Mouse (Mus musculus): ENCODE results near the gene Chrng. TPM values are rescaled to one million over a fixed set of nuclear protein-coding genes. Genes with fewer than 3 reads are reported as not detected.
A peak's percentile ranks its signal among the peaks of the same experiment; 100 is the strongest.

Chrng gene
- polyA plus RNA-seq, 1 experiment from 2014 or later, result 0.73 TPM

- ATAC-seq (ENCODE audit: insufficient number of reproducible peaks, low FRiP score), result peak; percentile 72; the same call in 1 of the 2 replicates
- WGBS, result 19% methylated on average over 11 of the region's 11 CpGs
- Histone ChIP-seq H3K36me3 (no peaks in the 10 kb centered on the region), H3K4me3 (no peak overlapping the region), H3K27ac (ENCODE audit: poor library complexity, severe bottlenecking) (no peak overlapping the region), H3K27me3 (replicated peaks) (peaks cover 54% of the 10 kb centered on the region), H3K4me1 (replicated peaks) (peaks cover 11% of the 10 kb centered on the region), H3K4me2 (peak overlapping the region; percentile 31; the same call in 1 of the 2 replicates), H3K9ac (no peak overlapping the region), H3K9me3 (replicated peaks) (no peaks in the 10 kb centered on the region)
Observed at GRCm38 (mm10) chr1:87175852-87176292, 28.6 kb upstream of the Chrng start.

GRCm38 (mm10) chr1:87180896-87181295 is 23.6 kb upstream of the Chrng start:
- no peak overlapping the region for H3K4me3 ChIP-seq
- peaks cover 70% of the 10 kb centered on the region for H3K27me3 ChIP-seq (replicated peaks)
- no peak for ATAC-seq (ENCODE audit: insufficient number of reproducible peaks, low FRiP score)
- H3K4me1 ChIP-seq (replicated peaks), result peaks cover 3% of the 10 kb centered on the region; the same call in 1 of the 2 replicates
- no peaks in the 10 kb centered on the region for H3K36me3 ChIP-seq
- WGBS, result 27% methylated on average over 5 of the region's 5 CpGs
- no peak overlapping the region for H3K4me2 ChIP-seq
- H3K27ac ChIP-seq (ENCODE audit: poor library complexity, severe bottlenecking), result no peak overlapping the region
- H3K9me3 ChIP-seq (replicated peaks), result no peaks in the 10 kb centered on the region
- H3K9ac ChIP-seq, result no peak overlapping the region

GRCm38 (mm10) chr1:87183013-87183412 is 21.4 kb upstream of the Chrng start, which contains the start of gene Prss56:
TSS of gene Prss56 (plus strand) at chr1:87183313.
- WGBS, result 43% methylated on average over 9 of the region's 9 CpGs
- ATAC-seq (ENCODE audit: insufficient number of reproducible peaks, low FRiP score), result no peak
- Histone ChIP-seq H3K27me3 (replicated peaks) (peaks cover 77% of the 10 kb centered on the region), H3K4me3 (no peak within 1 kb of the TSS), H3K9ac (no peak within 1 kb of the TSS), H3K4me2 (no peak within 1 kb of the TSS), H3K4me1 (replicated peaks) (peaks cover 6% of the 10 kb centered on the region; the same call in 1 of the 2 replicates), H3K9me3 (replicated peaks) (no peaks in the 10 kb centered on the region), H3K27ac (ENCODE audit: poor library complexity, severe bottlenecking) (no peak within 1 kb of the TSS), H3K36me3 (no peaks in the 10 kb centered on the region)

DNA sequence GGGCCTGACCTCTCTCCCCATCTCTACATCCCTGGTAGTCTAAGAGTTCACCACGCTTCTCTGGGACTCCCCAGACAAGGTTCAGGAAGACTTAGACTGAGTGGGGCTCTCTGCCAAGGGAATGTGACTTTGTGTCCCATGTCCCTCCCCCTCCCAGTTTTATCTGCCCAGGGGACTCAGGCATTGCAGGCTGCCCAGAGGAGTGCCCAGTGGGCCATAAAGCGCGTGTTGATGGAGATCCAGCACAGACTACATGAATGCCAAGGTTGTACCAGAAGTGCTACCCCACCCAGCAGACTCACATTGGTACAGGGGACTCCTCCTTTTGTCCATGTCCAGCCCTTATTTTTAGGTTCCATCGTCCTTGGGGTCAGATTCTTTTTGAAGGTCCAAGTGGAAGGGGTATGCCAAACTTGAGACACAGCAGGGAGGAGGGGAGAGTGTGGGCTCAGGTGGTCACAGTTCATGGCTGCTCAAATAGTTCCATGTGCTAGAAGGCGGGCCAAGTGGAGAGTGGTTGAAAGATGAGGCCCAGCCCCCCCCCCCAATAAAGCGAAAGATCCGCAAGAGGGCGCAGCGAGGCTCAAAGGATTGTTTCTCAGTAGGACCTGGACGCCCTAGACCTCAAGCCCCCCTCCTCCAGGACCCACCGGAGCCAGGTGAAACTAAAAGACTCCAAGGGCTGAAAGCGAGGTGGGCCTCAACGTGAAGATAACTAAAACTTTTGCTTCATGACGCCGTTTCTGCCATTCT is 20.3 kb upstream of the Chrng start:
- peaks cover 85% of the 10 kb centered on the region for H3K27me3 ChIP-seq (replicated peaks)
- ATAC-seq (ENCODE audit: insufficient number of reproducible peaks, low FRiP score), result no peak
- no peak overlapping the region for H3K4me3 ChIP-seq
- no peak overlapping the region for H3K27ac ChIP-seq (ENCODE audit: poor library complexity, severe bottlenecking)
- no peak overlapping the region for H3K9ac ChIP-seq
- no peaks in the 10 kb centered on the region for H3K9me3 ChIP-seq (replicated peaks)
- no peaks in the 10 kb centered on the region for H3K36me3 ChIP-seq
- H3K4me1 ChIP-seq (replicated peaks), result peaks cover 6% of the 10 kb centered on the region; the same call in 1 of the 2 replicates
- 27% methylated on average over 15 of the region's 15 CpGs for WGBS
- H3K4me2 ChIP-seq, result peak overlapping the region; percentile 39

GRCm38 (mm10) chr1:87184751-87185139 is 19.7 kb upstream of the Chrng start:
- Histone ChIP-seq H3K9me3 (replicated peaks) (no peaks in the 10 kb centered on the region), H3K4me3 (no peak overlapping the region), H3K27me3 (replicated peaks) (peaks cover 91% of the 10 kb centered on the region), H3K4me1 (replicated peaks) (peaks cover 6% of the 10 kb centered on the region; the same call in 1 of the 2 replicates), H3K9ac (no peak overlapping the region), H3K27ac (ENCODE audit: poor library complexity, severe bottlenecking) (no peak overlapping the region), H3K36me3 (no peaks in the 10 kb centered on the region), H3K4me2 (peak overlapping the region; percentile 39)
- ATAC-seq (ENCODE audit: insufficient number of reproducible peaks, low FRiP score), result 0 out of 2 replicates have a peak, but pooled peaks have one; percentile 10
- WGBS, result 9% methylated on average over 20 of the region's 20 CpGs

- H3K27me3 ChIP-seq (replicated peaks), result peaks cover 91% of the 10 kb centered on the region
- no peak for ATAC-seq (ENCODE audit: insufficient number of reproducible peaks, low FRiP score)
- no peak overlapping the region for H3K4me2 ChIP-seq
- 16% methylated on average over 13 of the region's 13 CpGs for WGBS
- no peak overlapping the region for H3K9ac ChIP-seq
- peaks cover 6% of the 10 kb centered on the region; the same call in 1 of the 2 replicates for H3K4me1 ChIP-seq (replicated peaks)
- no peaks in the 10 kb centered on the region for H3K36me3 ChIP-seq
- 0 out of 2 replicates have a peak overlapping the region, but pooled peaks have one; percentile 50 for H3K4me3 ChIP-seq
- H3K27ac ChIP-seq (ENCODE audit: poor library complexity, severe bottlenecking), result no peak overlapping the region
- H3K9me3 ChIP-seq (replicated peaks), result no peaks in the 10 kb centered on the region
Observed at GRCm38 (mm10) chr1:87185526-87185925, 18.9 kb upstream of the Chrng start.

GRCm38 (mm10) chr1:87186261-87187036 is 18.0 kb upstream of the Chrng start:
- H3K27ac ChIP-seq (ENCODE audit: poor library complexity, severe bottlenecking), result no peak overlapping the region
- peak overlapping the region; percentile 57 for H3K9ac ChIP-seq
- H3K9me3 ChIP-seq (replicated peaks), result no peaks in the 10 kb centered on the region
- no peak for ATAC-seq (ENCODE audit: insufficient number of reproducible peaks, low FRiP score)
- peaks cover 92% of the 10 kb centered on the region for H3K27me3 ChIP-seq (replicated peaks)
- WGBS, result 2% methylated on average over 53 of the region's 54 CpGs
- H3K4me3 ChIP-seq, result peak overlapping the region; percentile 50
- H3K4me1 ChIP-seq (replicated peaks), result peaks cover 6% of the 10 kb centered on the region; the same call in 1 of the 2 replicates
- no peaks in the 10 kb centered on the region for H3K36me3 ChIP-seq
- H3K4me2 ChIP-seq, result peak overlapping the region; percentile 78

DNA sequence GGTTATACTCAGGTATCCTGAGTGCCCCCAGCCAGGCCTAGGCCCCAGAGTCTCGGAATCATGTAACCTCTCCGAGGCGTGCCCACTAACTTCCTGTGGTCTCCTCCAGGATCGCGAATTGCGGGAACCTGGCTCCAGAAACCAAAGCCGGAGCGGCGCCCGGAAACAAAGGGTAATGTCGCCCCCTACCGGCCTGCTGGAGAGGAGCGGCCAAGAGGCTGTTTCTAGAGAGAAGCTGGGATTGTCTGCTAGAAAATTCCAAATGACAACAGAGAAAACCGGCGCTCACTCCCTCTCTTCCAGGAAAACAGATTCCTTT is 17.5 kb upstream of the Chrng start:
- Histone ChIP-seq H3K36me3 (no peaks in the 10 kb centered on the region), H3K27ac (ENCODE audit: poor library complexity, severe bottlenecking) (no peak overlapping the region), H3K4me3 (peak overlapping the region; percentile 50), H3K4me1 (replicated peaks) (peaks cover 6% of the 10 kb centered on the region; the same call in 1 of the 2 replicates), H3K9me3 (replicated peaks) (no peaks in the 10 kb centered on the region), H3K4me2 (peak overlapping the region; percentile 78), H3K27me3 (replicated peaks) (peaks cover 88% of the 10 kb centered on the region), H3K9ac (peak overlapping the region; percentile 57)
- no peak for ATAC-seq (ENCODE audit: insufficient number of reproducible peaks, low FRiP score)
- WGBS, result under 1% methylated on average over 15 of the region's 15 CpGs

DNA sequence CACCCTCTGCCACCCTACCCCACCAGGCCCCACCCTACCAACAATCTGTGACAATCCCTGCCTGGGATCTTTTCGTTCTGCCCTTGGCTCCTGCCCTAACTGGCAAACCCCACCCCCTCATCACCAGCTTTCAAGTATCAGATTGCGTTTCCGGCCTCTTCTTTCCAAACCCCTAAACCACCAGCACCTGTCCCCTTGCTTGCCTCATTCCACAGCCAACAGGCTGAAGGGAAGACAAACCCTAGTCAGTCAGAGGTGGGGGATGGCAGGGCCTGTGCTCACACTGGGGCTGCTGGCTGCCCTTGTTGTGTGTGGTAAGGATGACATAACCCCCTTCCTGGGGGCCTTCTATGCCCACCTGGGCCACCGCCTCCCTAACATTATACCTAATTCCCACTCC is 14.0 kb upstream of the Chrng start, which contains the start of gene Chrnd:
Chrnd (plus strand) TSS at position 179 of the 400 bp plus-strand sequence.
- no peak for ATAC-seq (ENCODE audit: insufficient number of reproducible peaks, low FRiP score)
- 34% methylated on average over 4 of the region's 4 CpGs for WGBS
- H3K4me3 ChIP-seq, result no peak within 1 kb of the TSS

DNA sequence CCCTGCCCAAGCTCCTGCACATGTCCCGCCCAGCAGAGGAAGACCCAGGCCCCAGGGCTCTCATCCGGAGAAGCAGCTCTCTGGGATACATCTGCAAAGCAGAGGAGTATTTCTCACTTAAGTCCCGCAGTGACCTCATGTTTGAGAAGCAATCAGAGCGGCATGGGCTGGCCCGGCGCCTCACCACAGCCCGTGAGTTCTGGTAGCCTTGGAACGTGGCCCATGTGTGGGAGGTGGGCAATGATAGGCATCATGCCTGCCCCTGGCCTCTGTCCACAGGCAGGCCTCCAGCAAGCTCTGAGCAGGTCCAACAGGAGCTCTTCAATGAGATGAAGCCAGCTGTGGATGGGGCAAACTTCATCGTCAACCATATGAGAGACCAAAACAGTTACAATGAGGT is 7.2 kb upstream of the Chrng start:
- H3K9me3 ChIP-seq (replicated peaks), result no peaks in the 10 kb centered on the region
- H3K9ac ChIP-seq, result no peak overlapping the region
- 67% methylated on average over 9 of the region's 9 CpGs for WGBS
- peaks cover 10% of the 10 kb centered on the region for H3K27me3 ChIP-seq (replicated peaks)
- no peak overlapping the region for H3K4me2 ChIP-seq
- no peak for ATAC-seq (ENCODE audit: insufficient number of reproducible peaks, low FRiP score)
- H3K4me1 ChIP-seq (replicated peaks), result peaks cover 9% of the 10 kb centered on the region
- no peaks in the 10 kb centered on the region for H3K36me3 ChIP-seq
- no peak overlapping the region for H3K4me3 ChIP-seq
- no peak overlapping the region for H3K27ac ChIP-seq (ENCODE audit: poor library complexity, severe bottlenecking)

More for the DNA sequence above, 14.0 kb upstream of the Chrng start, which contains the start of gene Chrnd:
- H3K4me2 ChIP-seq, result no peak within 1 kb of the TSS
- peaks cover 66% of the 10 kb centered on the region for H3K27me3 ChIP-seq (replicated peaks)
- no peak within 1 kb of the TSS for H3K27ac ChIP-seq (ENCODE audit: poor library complexity, severe bottlenecking)
- peaks cover 6% of the 10 kb centered on the region; the same call in 1 of the 2 replicates for H3K4me1 ChIP-seq (replicated peaks)
- no peaks in the 10 kb centered on the region for H3K36me3 ChIP-seq
- no peaks in the 10 kb centered on the region for H3K9me3 ChIP-seq (replicated peaks)
- H3K9ac ChIP-seq, result no peak within 1 kb of the TSS

Data from heart, embryonic 12.5 days (tissue).